In the genomic region with DNA sequence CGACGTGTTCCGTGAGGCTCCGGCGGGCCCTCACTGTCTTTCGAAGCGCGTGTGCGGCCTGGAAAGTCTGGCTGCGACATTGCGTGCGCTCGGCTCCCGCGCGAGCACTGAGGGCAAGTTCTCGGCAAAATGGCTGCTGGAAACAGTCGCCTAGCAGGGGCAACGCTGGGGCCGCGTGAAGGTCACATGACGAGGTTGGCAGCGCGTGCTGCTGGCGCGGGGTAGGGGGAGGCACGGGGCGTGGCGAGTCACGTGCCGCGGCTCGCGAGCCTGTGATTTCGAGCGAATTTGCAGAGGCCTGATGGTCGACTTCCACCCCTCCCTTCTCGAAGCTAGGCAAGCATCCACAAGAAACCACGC, we compare ENCODE assay signal across 8 mouse cellular contexts. TPM values are rescaled to one million over a fixed set of nuclear protein-coding genes. Genes with fewer than 3 reads are reported as not detected.
DNase-seq lines count a peak whose midpoint lies in the region; ATAC-seq lines count a peak whose summit lies in the region.

No protein-coding gene starts in this region.

- H3K4me1 ChIP-seq in hindbrain, embryonic 15.5 days (replicated peaks) = peaks cover 10% of the 10 kb centered on the region; the same call in 1 of the 2 replicates

- H3K27ac ChIP-seq in hindbrain, embryonic 15.5 days (replicated peaks) = peak overlapping the region; percentile 93

- H3K36me3 ChIP-seq in hindbrain, embryonic 15.5 days = no peaks in the 10 kb centered on the region

- peak; percentile 96 for DNase-seq in ZHBTc4 (ENCODE audit: low read depth, low spot score)
- DNase-seq in cerebellum, postnatal 4 days (ENCODE audit: low spot score in 2 of 2) = peak; percentile 76 to 93
- peak; percentile 88 for DNase-seq in gastrocnemius, adult 18-20 months (ENCODE audit: low spot score)
- peak; percentile 79 for DNase-seq in left cerebral cortex, adult 11 months (ENCODE audit: low spot score)
- DNase-seq in lung, postnatal 36 days = peak; percentile 84
- DNase-seq in retina, postnatal 1 day = peak; percentile 94
- peak; percentile 82 to 88 for DNase-seq in thymus, postnatal 36 days

- under 1% methylated on average over 39 of the region's 39 CpGs for WGBS in hindbrain, embryonic 15.5 days

- H3K4me2 ChIP-seq in hindbrain, embryonic 15.5 days = peak overlapping the region; percentile 92

- peak overlapping the region; percentile 53 for H3K9ac ChIP-seq in hindbrain, embryonic 15.5 days

- H3K4me3 ChIP-seq in hindbrain, embryonic 15.5 days = peak overlapping the region; percentile 56

- ATAC-seq in hindbrain, embryonic 15.5 days (ENCODE audit: low FRiP score, low read depth) = peak; percentile 95

- no peaks in the 10 kb centered on the region for H3K27me3 ChIP-seq in hindbrain, embryonic 15.5 days

- no peaks in the 10 kb centered on the region for H3K9me3 ChIP-seq in hindbrain, embryonic 15.5 days

RNA-seq across cellular contexts. Expression of a gene that starts 23.9 kb away (rescaled TPM):
- 10 to 100 TPM; 25.6 to 34.9 TPM for total RNA-seq in gastrocnemius, adult 18-20 months (2021)
- 23.9 and 24.3 TPM in 2 replicates for polyA plus RNA-seq in hindbrain, embryonic 15.5 days (2015; fragmentation: Nextera tagmentation; extraction: Ambion mirVana)

Comparison
In these comparisons a context has a peak if more than half of its experiments do, and no peak if none do; other contexts are left out.
1. Peak in every context shown above with its lines: DNase-seq, ATAC-seq, H3K4me3 ChIP-seq and H3K27ac ChIP-seq.